Mouse (Mus musculus) cerebellum, adult 11-12 months (tissue): ENCODE results near the gene Klhl31.

Experiments used
- DNase-seq: peaks from one replicate; pipeline ENCODE4 v3.0.0; 2022

Gene Klhl31

DNA sequence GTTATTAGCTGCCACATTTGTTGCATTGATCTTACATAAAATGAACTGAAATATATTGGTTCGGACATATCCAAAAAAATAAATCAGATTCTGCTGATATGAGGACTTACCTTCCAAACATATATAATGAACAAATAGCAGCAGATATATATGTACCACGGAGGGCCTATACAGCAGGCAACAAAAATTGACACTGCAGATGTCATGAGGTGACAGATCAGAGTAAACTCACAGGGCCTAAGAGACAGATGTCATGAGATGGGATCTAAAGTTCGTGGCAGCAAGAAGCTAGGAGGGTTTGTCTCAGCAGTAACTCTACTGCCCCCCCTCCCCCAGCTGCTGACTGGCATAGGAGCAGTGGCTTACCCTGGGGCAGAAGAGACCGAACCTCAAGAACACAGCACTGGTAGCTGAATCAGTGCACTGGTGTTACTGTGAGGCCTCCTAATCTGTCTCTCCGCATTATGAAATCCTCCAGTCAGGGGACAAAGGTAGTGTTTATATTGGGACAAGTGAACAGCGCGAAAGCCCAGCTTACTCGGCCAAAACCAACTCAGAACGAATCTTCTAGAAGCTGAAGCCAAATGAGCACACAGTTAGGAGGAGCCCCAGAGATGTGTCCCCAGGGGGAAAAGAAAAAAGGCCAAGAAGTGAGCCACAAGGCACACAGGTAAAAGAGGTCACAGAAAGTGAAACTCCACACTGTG is 71.3 kb downstream of the Klhl31 start:
- no peak for DNase-seq

DNA sequence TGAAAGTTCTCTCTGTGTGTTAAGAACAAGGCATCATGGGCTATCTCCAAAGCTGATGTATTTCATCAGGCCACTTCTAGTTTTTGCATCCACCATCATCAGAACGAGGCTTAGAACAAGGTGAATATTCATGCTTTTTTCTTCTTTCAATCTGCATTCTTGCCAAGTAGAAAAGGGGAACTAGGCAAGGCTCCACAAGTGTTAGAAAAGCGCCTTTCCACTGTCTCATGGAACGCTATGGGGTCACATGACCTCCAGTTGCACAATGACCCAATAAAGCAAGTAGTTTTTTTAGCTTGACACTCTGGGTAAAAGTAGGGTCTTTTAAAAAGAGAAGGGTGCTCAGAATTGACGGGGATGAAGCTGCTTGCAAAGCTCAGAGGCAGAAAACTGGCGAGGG is 72.7 kb downstream of the Klhl31 start:
- DNase-seq: no peak
